Mouse (Mus musculus) embryonic facial prominence, embryonic 14.5 days (tissue): ENCODE results near the gene Slc5a6. TPM values are rescaled to one million over a fixed set of nuclear protein-coding genes. Genes with fewer than 3 reads are reported as not detected.

Experiments used
- ATAC-seq: fragments of 200-750 bp; cut with Nextera tagmentation; 2 replicates; pipeline ENCODE4 v1.8.0; 2017; ENCODE audit warnings: low read depth, moderate number of reproducible peaks, moderate TSS enrichment
- DNase-seq: peaks from one replicate; pipeline ENCODE4 v3.0.0-alpha.2; 2015; ENCODE audit warnings: low spot score
- H3K27ac ChIP-seq: fragments of 300-500 bp; sonication (generic); replicated peaks from 2 replicates; pipeline ENCODE4 v1.5.1; 2014; ENCODE audit warnings: low read depth, mild to moderate bottlenecking, low read length, moderate library complexity
- H3K27me3 ChIP-seq: fragments of 300-500 bp; sonication (generic); replicated peaks from 2 replicates; pipeline ENCODE4 v1.6.1; 2014; ENCODE audit warnings: low read length; ENCODE audit not compliant: control insufficient read depth, insufficient read depth
- H3K36me3 ChIP-seq: fragments of 300-500 bp; sonication (generic); 2 replicates; pipeline ENCODE4 v1.6.1; 2014; ENCODE audit warnings: low read length, mixed read lengths; ENCODE audit not compliant: control insufficient read depth, insufficient read depth
- H3K4me1 ChIP-seq: fragments of 300-500 bp; sonication (generic); 2 replicates; pipeline ENCODE4 v1.6.1; 2014; ENCODE audit warnings: antibody characterized with exemption, low read length; ENCODE audit not compliant: control insufficient read depth, insufficient read depth
- H3K4me2 ChIP-seq: fragments of 300-500 bp; sonication (generic); 2 replicates; pipeline ENCODE4 v1.6.1; 2014; ENCODE audit warnings: low read depth, mild to moderate bottlenecking, low read length, moderate library complexity, mixed read lengths
- H3K4me3 ChIP-seq: fragments of 300-500 bp; sonication (generic); 2 replicates; pipeline ENCODE4 v1.5.1; 2014; ENCODE audit warnings: low read depth, mild to moderate bottlenecking, low read length
- H3K9ac ChIP-seq: fragments of 300-500 bp; sonication (generic); 2 replicates; pipeline ENCODE4 v1.6.1; 2014; ENCODE audit warnings: low read depth, mild to moderate bottlenecking, low read length, moderate library complexity, mixed read lengths
- H3K9me3 ChIP-seq: fragments of 300-500 bp; sonication (generic); 2 replicates; pipeline ENCODE4 v1.6.1; 2016; ENCODE audit warnings: low read length; ENCODE audit not compliant: control insufficient read depth
- WGBS: fragments of 180-500 bp; shearing (Covaris S2); extraction: QIAGEN DNeasy Blood & Tissue Kit; methylation state at CpG from one replicate; pipeline ENCODE4 v1.1.7; 2014; 5-methylcytosine and 5-hydroxymethylcytosine counted together
- polyA plus RNA-seq: library from polyadenylated mRNA; unstranded; fragments of >200 nt; fragmentation: Nextera tagmentation; extraction: Ambion mirVana; gene quantifications from 2 replicates; pipeline ENCODE4 v1.2.1, GENCODE M21; 2014

The Slc5a6 gene
- polyA plus RNA-seq, result 14.9 and 17.6 TPM in 2 replicates

DNA sequence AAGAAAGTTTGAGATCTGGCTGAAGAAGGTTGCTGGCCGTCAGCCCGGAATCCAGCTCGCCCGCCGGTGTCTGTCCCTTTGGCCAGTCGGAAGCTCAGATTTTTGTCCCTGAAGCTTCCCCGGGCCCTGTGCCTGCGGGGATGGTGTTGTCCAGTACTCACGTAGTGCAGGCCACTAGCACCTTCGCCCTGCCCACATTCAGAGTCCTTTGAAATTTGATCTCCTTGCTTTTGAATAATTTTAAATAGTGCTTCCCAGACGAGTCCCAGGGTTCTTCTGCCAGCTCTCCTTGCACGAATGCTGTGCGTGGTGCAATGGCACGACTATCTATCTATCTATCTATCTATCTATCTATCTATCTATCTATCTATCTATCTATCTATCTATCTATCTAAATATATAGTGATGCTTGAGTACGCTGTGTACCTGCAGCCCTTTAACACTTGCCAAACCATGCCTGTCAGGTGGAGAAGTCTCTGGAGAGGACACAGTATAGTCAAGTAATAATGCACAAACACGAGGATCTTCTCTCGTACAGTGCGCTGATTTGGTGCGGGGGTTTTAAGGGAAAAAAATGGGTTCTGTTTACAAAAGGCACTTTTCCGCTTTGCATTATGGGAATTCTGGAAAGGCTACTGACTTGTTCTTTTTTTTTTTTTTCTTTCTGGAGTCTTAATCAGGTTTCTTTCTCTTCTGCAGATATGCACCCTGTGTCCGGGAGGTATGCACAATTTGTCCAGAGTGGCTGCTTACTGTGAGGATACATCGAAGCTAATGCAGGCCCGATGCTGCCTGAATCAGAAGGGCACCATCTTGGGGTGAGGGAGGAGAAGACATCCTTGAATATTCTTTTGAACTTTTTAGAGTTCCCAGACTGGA lies at the start of gene Slc5a6:
Gene Slc5a6, minus strand, starts transcription at position 162 of the 879 bp plus-strand sequence.
- under 1% methylated on average over 23 of the region's 23 CpGs for WGBS
- peak within 1 kb of the TSS; percentile 90 for H3K9ac ChIP-seq
- peaks cover 13% of the 10 kb centered on the region for H3K36me3 ChIP-seq
- DNase-seq, result peak; percentile 83
- H3K9me3 ChIP-seq, result no peaks in the 10 kb centered on the region
- H3K4me3 ChIP-seq, result peak within 1 kb of the TSS; percentile 81
- peak; percentile 34 for ATAC-seq
- H3K4me2 ChIP-seq, result peak within 1 kb of the TSS; percentile 70
- peak within 1 kb of the TSS; percentile 95 for H3K27ac ChIP-seq
- H3K27me3 ChIP-seq, result no peaks in the 10 kb centered on the region
- H3K4me1 ChIP-seq, result no peaks in the 10 kb centered on the region; the same call in 1 of the 2 replicates

DNA sequence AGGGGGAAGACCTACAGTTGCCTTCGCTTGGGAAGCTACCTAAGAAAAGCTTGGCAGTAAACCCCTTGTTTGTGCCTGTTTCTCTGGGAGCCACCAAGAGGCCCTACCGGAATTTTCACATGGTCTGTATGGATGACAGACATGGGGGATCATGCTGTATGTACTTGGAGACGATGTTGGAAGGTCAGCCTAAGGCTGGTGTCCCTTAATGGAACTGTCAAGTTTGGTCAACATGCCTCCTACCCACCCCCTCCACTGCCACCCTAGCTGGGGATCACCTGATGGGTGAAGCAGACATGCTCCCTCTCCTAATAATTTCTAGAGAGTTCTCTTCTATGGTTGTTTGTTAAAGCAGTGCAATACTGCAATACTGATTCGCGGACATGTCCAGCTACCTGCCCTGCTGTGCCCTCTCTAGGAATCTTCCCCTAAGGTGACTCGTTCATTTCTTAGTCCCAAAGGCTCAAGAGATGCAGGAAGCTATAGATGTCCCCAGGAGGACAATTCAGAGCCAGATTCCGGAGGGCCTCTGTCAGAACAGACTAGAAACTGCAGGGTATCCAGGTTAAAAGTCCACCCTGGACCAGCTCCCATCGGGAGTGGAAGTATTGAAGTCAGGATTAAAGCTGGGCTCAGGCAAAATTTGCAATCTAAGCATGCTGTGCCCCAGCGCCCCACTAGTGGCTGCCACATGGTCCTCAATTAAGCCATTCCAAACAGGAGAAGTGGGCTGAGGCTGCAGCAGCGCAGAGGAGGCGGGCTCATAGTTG lies 47.2 kb upstream of the Slc5a6 start:
- Histone ChIP-seq H3K27me3 (peaks cover 79% of the 10 kb centered on the region), H3K36me3 (no peaks in the 10 kb centered on the region), H3K4me2 (peak overlapping the region; percentile 64), H3K4me1 (peaks cover 18% of the 10 kb centered on the region), H3K4me3 (peak overlapping the region; percentile 28), H3K27ac (no peak overlapping the region), H3K9ac (no peak overlapping the region), H3K9me3 (no peaks in the 10 kb centered on the region)
- ATAC-seq (no peak), DNase-seq (no peak)
- WGBS, result 19% methylated on average over 11 of the region's 11 CpGs

DNA sequence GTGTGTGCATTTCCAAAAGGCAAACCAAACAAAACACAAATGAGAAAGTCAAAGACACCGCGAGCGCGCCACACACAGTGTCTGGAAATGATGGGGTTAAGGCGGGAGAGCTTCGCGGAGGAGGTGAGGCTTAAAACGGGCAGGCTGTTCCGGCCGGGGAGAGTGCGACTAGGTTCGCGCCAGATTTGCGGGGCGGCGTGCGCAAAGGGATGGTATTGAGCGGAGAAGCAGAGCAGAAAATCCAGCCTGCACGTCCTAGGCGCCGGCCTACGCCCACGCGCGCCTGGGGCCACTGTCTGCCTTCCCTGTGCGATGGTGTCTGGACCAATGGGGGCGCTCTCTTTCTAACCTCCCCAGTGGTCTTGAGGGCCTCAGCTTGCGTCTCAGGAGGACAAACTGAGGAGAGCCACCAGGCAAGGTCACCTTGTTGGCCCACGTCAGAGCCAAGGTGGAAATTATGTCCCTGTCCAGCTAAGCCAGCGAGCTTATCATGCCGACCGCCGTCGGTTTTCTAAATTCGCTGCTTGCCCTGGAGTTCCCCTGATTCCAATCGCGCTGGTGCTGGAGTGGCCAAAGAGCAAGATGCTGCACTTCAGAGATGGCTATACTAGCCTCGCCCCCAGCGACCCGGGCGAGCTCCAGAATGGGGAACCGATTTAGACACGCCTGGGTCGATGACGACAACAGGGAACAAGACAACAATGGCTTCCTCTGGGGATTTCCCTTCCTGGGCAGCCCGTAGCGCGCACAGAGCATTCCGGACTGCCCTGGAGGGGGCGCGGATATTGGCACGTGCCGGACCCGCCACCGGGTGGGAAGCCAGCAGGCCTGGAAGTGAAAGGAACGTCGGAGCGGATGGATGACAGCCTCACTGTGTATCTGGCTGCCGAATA lies 46.3 kb upstream of the Slc5a6 start:
- Histone ChIP-seq H3K4me3 (peak overlapping the region; percentile 28), H3K36me3 (no peaks in the 10 kb centered on the region), H3K27ac (no peak overlapping the region), H3K27me3 (peaks cover 87% of the 10 kb centered on the region), H3K9ac (no peak overlapping the region), H3K9me3 (no peaks in the 10 kb centered on the region), H3K4me2 (peak overlapping the region; percentile 64), H3K4me1 (peaks cover 18% of the 10 kb centered on the region)
- peak; percentile 42; the same call in 1 of the 2 replicates for ATAC-seq
- peak; percentile 30 for DNase-seq
- WGBS, result under 1% methylated on average over 56 of the region's 59 CpGs

DNA sequence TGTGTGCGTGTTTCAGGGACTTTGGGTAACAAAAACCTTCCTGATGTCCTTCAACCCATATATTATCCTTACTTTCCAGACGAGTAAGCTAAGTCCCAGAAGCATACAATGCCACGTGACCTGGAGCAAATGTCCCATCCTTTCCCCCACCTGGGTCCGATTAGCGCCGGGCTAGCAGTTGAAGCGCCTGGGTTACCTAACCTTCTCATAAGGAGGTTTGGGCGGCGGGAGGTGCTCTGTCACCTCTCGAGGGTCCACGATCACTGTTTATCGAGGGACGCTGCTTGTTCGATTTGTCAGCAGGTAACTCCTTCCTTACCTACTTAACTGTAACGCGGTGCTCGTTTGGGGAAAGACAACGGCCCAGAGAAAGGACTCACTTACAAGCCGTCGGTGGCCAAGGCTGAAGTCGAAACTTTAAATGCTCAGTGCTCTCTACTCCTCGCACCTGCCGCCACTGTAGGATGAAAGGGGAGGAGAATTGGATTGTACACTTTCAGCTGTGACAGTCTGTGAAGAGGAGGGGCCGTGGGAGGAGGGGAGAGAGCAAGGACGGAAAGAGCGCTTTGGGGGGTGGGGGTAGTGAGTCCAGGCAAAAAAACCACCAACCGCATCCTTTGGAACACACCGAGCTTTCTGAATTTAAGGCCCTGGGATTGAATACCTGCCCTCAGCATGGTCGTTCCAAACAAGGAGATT lies 45.5 kb upstream of the Slc5a6 start:
- DNase-seq (no peak), ATAC-seq (no peak)
- Histone ChIP-seq H3K9ac (no peak overlapping the region), H3K27ac (no peak overlapping the region), H3K4me2 (peak overlapping the region; percentile 64), H3K4me1 (peaks cover 18% of the 10 kb centered on the region), H3K4me3 (peak overlapping the region; percentile 28), H3K9me3 (no peaks in the 10 kb centered on the region), H3K27me3 (peaks cover 95% of the 10 kb centered on the region), H3K36me3 (no peaks in the 10 kb centered on the region)
- WGBS, result 3% methylated on average over 29 of the region's 29 CpGs

DNA sequence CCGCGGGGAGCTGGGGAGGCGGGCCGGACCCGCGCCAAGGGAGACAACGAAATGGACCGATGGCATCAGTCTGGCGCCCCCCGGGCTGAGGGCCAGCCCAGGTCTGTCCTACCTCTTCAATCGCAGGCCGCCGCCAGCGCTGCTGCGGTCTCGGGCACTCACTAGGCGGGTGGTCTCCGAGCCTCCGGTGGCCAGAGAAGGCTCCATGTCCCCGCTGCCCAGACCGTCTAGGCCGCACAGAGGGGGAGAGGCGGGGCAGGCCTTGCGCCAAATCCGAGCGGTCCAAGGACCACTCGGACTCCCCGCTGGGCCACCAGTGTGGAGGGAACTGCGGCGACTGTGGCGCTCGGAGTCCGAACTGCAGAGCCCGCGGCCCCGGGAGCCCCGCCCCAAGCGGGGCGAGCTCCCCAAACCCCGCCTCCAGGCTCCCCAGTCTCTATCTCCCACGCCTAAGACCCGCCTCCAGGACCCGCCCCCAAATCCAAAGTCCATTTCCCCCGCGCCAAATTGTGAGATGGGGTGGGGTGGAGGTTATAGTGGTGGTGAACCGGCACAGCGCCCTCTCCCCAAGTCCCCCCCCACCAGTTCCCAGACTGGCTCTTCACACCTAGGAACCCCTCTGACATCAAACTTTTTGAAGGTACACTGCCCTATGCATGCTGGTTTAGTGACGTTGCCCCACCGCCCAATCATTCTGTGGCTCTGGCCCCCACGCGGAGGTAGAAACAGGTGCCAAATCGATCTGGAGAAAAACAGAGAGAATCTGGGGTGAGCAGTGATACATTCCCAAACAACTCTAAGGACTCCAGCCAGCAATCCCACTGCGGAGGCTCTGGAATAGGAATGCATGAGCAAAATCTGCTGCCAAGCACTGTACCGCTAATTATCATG lies 44.7 kb upstream of the Slc5a6 start:
- H3K9ac ChIP-seq, result peak overlapping the region; percentile 51
- DNase-seq (peak; percentile 50), ATAC-seq (peak; percentile 60)
- H3K4me1 ChIP-seq, result peaks cover 18% of the 10 kb centered on the region
- peak overlapping the region; percentile 64 for H3K4me2 ChIP-seq
- H3K4me3 ChIP-seq, result peak overlapping the region; percentile 46
- WGBS, result under 1% methylated on average over 35 of the region's 54 CpGs
- H3K27me3 ChIP-seq, result peaks cover 99% of the 10 kb centered on the region
- H3K9me3 ChIP-seq, result no peaks in the 10 kb centered on the region
- no peaks in the 10 kb centered on the region for H3K36me3 ChIP-seq
- no peak overlapping the region for H3K27ac ChIP-seq

DNA sequence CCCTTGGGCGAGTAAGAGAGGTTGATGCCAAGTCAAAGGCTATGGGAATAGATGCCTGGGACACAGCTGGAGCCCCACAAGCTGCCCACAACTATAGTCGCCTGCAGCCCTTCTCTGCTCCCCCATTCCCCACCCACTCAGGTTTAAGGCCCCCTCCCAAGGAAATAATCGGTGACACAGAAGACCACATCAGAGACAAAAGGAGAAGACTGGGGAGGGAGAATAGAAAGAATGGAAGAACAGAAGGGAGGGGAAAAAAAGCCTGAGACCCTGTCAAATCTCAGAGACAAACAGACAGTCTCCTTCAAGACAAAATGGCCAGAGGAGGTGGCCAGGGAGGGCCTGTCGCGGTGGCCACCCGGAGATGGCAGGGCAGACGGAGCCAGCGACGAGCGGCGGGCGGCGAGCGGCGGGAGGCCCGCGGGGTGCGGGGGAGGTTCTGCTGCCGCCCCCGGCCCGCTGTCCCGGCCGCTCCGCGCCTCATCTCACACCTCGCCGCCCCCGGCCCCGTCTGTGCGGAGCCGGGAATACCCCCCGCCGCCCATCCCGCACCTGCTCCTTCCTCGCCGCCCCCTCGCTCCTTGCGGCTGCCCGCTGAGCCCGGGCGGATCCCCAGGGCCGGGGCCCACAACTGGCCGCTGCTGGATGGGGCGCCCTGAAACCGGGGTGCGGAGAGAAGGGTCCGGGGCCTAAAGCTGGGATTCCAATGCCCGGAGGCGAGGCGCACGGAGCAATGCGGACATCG lies 43.7 kb upstream of the Slc5a6 start:
- no peak for DNase-seq
- WGBS, result 8% methylated on average over 13 of the region's 53 CpGs

DNA sequence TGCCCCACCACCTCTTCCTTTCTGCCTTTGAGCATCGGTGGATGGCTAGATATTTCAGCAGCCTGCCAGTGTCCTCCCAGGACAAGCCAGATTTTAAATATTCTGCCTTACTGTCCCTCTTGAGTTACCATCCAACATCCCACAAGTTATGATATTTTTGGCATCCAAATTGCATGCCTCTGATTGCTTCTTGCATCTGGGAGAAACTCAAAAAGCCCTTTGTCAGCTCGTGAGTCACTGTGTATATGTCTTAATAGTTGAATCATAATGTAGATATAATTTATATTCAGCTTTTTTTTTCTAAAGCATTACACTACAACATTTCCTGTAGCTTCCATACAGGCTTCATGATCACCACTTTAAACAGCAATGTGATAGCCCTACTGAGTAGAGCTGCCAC lies 38.4 kb upstream of the Slc5a6 start:
- no peak overlapping the region for H3K27ac ChIP-seq
- H3K36me3 ChIP-seq, result no peaks in the 10 kb centered on the region
- no peaks in the 10 kb centered on the region for H3K9me3 ChIP-seq
- H3K4me3 ChIP-seq, result no peak overlapping the region
- no peak overlapping the region for H3K4me2 ChIP-seq
- peaks cover 53% of the 10 kb centered on the region for H3K27me3 ChIP-seq
- WGBS, result 59% methylated on average over 2 of the region's 2 CpGs
- DNase-seq, result no peak
- H3K4me1 ChIP-seq, result no peaks in the 10 kb centered on the region
- no peak overlapping the region for H3K9ac ChIP-seq
- no peak for ATAC-seq

More for the DNA sequence above, 43.7 kb upstream of the Slc5a6 start:
- Histone ChIP-seq H3K4me2 (peak overlapping the region; percentile 64), H3K36me3 (no peaks in the 10 kb centered on the region), H3K27ac (no peak overlapping the region), H3K27me3 (peaks cover 94% of the 10 kb centered on the region), H3K9me3 (no peaks in the 10 kb centered on the region), H3K4me3 (peak overlapping the region; percentile 46), H3K9ac (peak overlapping the region; percentile 51), H3K4me1 (peaks cover 18% of the 10 kb centered on the region)
- ATAC-seq, result no peak
